19 mouse cellular contexts compared by ENCODE assay signal in the genomic region with DNA sequence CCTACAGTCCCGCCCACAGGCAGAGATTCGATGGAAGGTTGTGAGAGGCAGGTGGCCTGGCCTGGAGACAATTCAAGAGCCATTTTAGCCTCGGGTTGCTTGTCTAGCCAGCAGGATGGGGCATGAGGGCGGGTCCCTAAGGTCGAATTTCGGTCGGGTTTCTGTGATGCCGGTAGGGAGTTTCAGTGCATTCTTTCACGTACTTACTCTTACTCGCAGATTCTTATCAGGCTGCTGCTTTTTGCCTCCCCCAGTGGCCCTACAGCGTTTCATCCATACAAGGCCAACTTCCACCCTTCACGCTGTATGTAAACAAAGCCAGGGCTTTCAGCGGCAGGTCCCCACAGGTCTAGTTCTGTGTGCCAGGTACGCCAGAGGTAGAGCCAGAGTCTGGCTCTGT. TPM values are rescaled to one million over a fixed set of nuclear protein-coding genes. Genes with fewer than 3 reads are reported as not detected.
DNase-seq lines count a peak whose midpoint lies in the region; ATAC-seq and TF ChIP-seq lines count a peak whose summit lies in the region.
"Had no signal": no experiment of that assay in that cellular context is flagged by ENCODE, and none has a peak within 500 bp of the region (broad histone marks: within the 10 kb centered on the region; RNA-seq: fewer than 3 reads in every experiment).

No protein-coding gene starts in this region.

- H3K4me1 ChIP-seq in lung, embryonic 14.5 days (ENCODE audit: insufficient read depth), result peaks cover 5% of the 10 kb centered on the region
- H3K4me1 ChIP-seq in lung, adult 2 months (ENCODE audit: control insufficient read depth, insufficient read depth, low read length), result peaks cover 5% of the 10 kb centered on the region; the same call in 1 of the 2 replicates
- peaks cover 2% of the 10 kb centered on the region; the same call in 1 of the 2 replicates for H3K4me1 ChIP-seq in stomach, embryonic 14.5 days (ENCODE audit: control insufficient read depth, insufficient read depth, low read length)

- 35% methylated on average over 14 of the region's 14 CpGs for WGBS in lung, embryonic 14.5 days
- 47% methylated on average over 14 of the region's 14 CpGs for WGBS in lung, adult 2 months
- 30% methylated on average over 14 of the region's 14 CpGs for whole genome bisulfite sequencing in stomach, embryonic 14.5 days

- no peak for TF ChIP-seq CTCF in gastrocnemius, adult 2 months (IDR thresholded peaks at IDR 0.05)
- no peak for TF ChIP-seq CTCF in lung, embryonic 14.5 days (IDR thresholded peaks at IDR 0.05; ENCODE audit: low read depth)
- no peak for TF ChIP-seq CTCF in lung, adult 2 months (IDR thresholded peaks at IDR 0.05; ENCODE audit: insufficient read depth, low read length)

- peak; percentile 42; the same call in 1 of the 2 replicates for ATAC-seq in lung, embryonic 14.5 days (ENCODE audit: insufficient read depth)
- peak; percentile 39; the same call in 1 of the 2 replicates for ATAC-seq in stomach, embryonic 14.5 days (ENCODE audit: insufficient number of reproducible peaks, insufficient read depth, low FRiP score, low read depth)
- no peak for ATAC-seq in megakaryocyte progenitor cell, adult 5-6 weeks (replicated peaks; ENCODE audit: poor library complexity)
- ATAC-seq: forebrain, embryonic 16.5 days; Patski had no signal

- H3K4me2 ChIP-seq in lung, embryonic 14.5 days, result no peak overlapping the region
- no peak overlapping the region for H3K4me2 ChIP-seq in stomach, embryonic 14.5 days (replicated peaks; ENCODE audit: low read depth, low read length)
- H3K4me2 ChIP-seq: midbrain, embryonic 11.5 days; neural tube, embryonic 12.5 days had no signal

- no peaks in the 10 kb centered on the region for H3K9me3 ChIP-seq in lung, embryonic 14.5 days (ENCODE audit: low read depth, low read length)
- no peaks in the 10 kb centered on the region for H3K9me3 ChIP-seq in stomach, embryonic 14.5 days (ENCODE audit: control insufficient read depth, low read depth, low read length)
- H3K9me3 ChIP-seq: neural tube, embryonic 12.5 days had no signal

- no peak for TF ChIP-seq POLR2A in lung, adult 2 months (IDR thresholded peaks at IDR 0.05; ENCODE audit: borderline replicate concordance, extremely low read depth, low read depth, low read length)

- no peaks in the 10 kb centered on the region for H3K36me3 ChIP-seq in lung, embryonic 14.5 days (ENCODE audit: insufficient read depth)
- no peaks in the 10 kb centered on the region for H3K36me3 ChIP-seq in stomach, embryonic 14.5 days (ENCODE audit: control insufficient read depth, insufficient read depth, low read length)
- H3K36me3 ChIP-seq: neural tube, embryonic 12.5 days had no signal

- H3K27me3 ChIP-seq in lung, embryonic 14.5 days (ENCODE audit: insufficient read depth, low read length), result no peaks in the 10 kb centered on the region
- no peaks in the 10 kb centered on the region for H3K27me3 ChIP-seq in stomach, embryonic 14.5 days (ENCODE audit: control insufficient read depth, insufficient read depth, low read length)
- H3K27me3 ChIP-seq: CH12.LX; neural tube, embryonic 12.5 days; Patski had no signal

- H3K9ac ChIP-seq in lung, embryonic 14.5 days, result no peak overlapping the region
- H3K9ac ChIP-seq in stomach, embryonic 14.5 days (replicated peaks; ENCODE audit: low read depth, low read length), result no peak overlapping the region
- H3K9ac ChIP-seq: liver, postnatal 0 days; neural tube, embryonic 12.5 days had no signal

- H3K27ac ChIP-seq in gastrocnemius, adult 2 months, result peak overlapping the region; percentile 25; the same call in 1 of the 2 replicates
- peak overlapping the region; percentile 52; the same call in 1 of the 2 replicates for H3K27ac ChIP-seq in lung, embryonic 14.5 days (ENCODE audit: low read depth)
- 0 out of 2 replicates have a peak overlapping the region, but pooled peaks have one; percentile 39 for H3K27ac ChIP-seq in stomach, embryonic 14.5 days (ENCODE audit: low read length)
- H3K27ac ChIP-seq: neural tube, embryonic 12.5 days had no signal

- intact Hi-C loops in gastrocnemius, adult 2 months (cut with DNase I), result no loop called here
- intact Hi-C loops in gastrocnemius, postnatal 14 days (cut with DNase I; ENCODE audit: low total_unique reads), result no loop called here

- no peak overlapping the region for H3K4me3 ChIP-seq in gastrocnemius, adult 2 months
- H3K4me3 ChIP-seq in lung, embryonic 14.5 days (ENCODE audit: low read depth, low read length), result no peak overlapping the region
- no peak overlapping the region for H3K4me3 ChIP-seq in lung, adult 2 months (replicated peaks; ENCODE audit: extremely low read depth, low read depth, low read length)
- H3K4me3 ChIP-seq in stomach, embryonic 14.5 days (ENCODE audit: low read depth, low read length), result no peak overlapping the region
- H3K4me3 ChIP-seq: neural tube, embryonic 12.5 days had no signal

- DNase-seq in gastrocnemius, adult 2 months, result no peak
- no peak for DNase-seq in gastrocnemius, postnatal 14 days
- peak; percentile 49 for DNase-seq in lung, embryonic 14.5 days
- DNase-seq in lung, adult 2 months, result no peak
- peak; percentile 27 for DNase-seq in ES-CJ7 (ENCODE audit: low read depth, low spot score)
- DNase-seq in cerebellum, postnatal 4 days (ENCODE audit: low spot score in 2 of 2), result no peak
- DNase-seq: adrenal gland, postnatal 36 days; cerebellum, adult 8-10 months; gastrocnemius, postnatal 10 days; kidney, adult 9 months; thymus, postnatal 25 days had no signal

RNA-seq across cellular contexts. Expression of a gene that starts 24.3 kb away (rescaled TPM):
- 10 to 100 TPM; 41.1 to 59.2 TPM for total RNA-seq in gastrocnemius, adult 2 months (2021)
- total RNA-seq in gastrocnemius, postnatal 14 days (2021), result 10 to 100 TPM; 37.6 to 54.8 TPM
- polyA plus RNA-seq in lung, embryonic 14.5 days (2014; fragmentation: Nextera tagmentation; extraction: Ambion mirVana), result 67.1 and 71.5 TPM in 2 replicates
- 176 and 282 TPM in 2 replicates for polyA plus RNA-seq in lung, adult 2 months (2012; rRNA removed)
- polyA plus RNA-seq in stomach, embryonic 14.5 days (2014; fragmentation: Nextera tagmentation; extraction: Ambion mirVana), result 55.1 and 62.7 TPM in 2 replicates
- total RNA-seq in megakaryocyte progenitor cell, adult 5-6 weeks (2015), result 64.6 and 106 TPM in 2 replicates
- total RNA-seq in megakaryocyte progenitor cell, adult 5-6 weeks (2017), result 121 and 159 TPM in 2 replicates

Comparison
In these comparisons a context has a peak if more than half of its experiments do, and no peak if none do; other contexts are left out.
1. DNase-seq: peak in lung, embryonic 14.5 days (single experiment) and ES-CJ7 (single experiment); none in gastrocnemius, adult 2 months (single experiment), gastrocnemius, postnatal 14 days (single experiment), lung, adult 2 months (single experiment) and cerebellum, postnatal 4 days (0 of 2).
2. Peak in every context shown above with its lines, with median percentiles within 50 percentile points of each other: H3K27ac ChIP-seq.